Mouse (Mus musculus) thymus, adult 2 months (tissue): ENCODE results near the gene Lmo2.

Source experiments
- CTCF ChIP-seq: fragments of 200-500 bp; IDR thresholded peaks from 2 replicates; pipeline ENCODE4 v1.5.1; 2012; ENCODE audit warnings: mild to moderate bottlenecking, control low read depth, low read length, moderate library complexity, borderline replicate concordance; ENCODE audit not compliant: control insufficient read depth, poor library complexity, insufficient read depth; ENCODE audit errors: extremely low read depth
- POLR2A ChIP-seq: fragments of 200-500 bp; IDR thresholded peaks from 2 replicates; pipeline ENCODE4 v1.6.1; 2012; ENCODE audit warnings: mild to moderate bottlenecking, low read length, control low read depth, moderate library complexity; ENCODE audit not compliant: control insufficient read depth, poor library complexity, insufficient read depth; ENCODE audit errors: extremely low read depth

GRCm38 (mm10) chr2:103965391-103965790, 7.6 kb downstream of the Lmo2 start:
- TF ChIP-seq POLR2A = no peak
- no peak for TF ChIP-seq CTCF
